Mouse (Mus musculus) hindbrain, embryonic 10.5 days (tissue): ENCODE data around the gene Cwc15. TPM values are rescaled to one million over a fixed set of nuclear protein-coding genes. Genes with fewer than 3 reads are reported as not detected.
"Not testable (repeated sequence)": the region's sequence is repeated elsewhere in the genome, so short reads cannot be mapped to it uniquely, and the experiment has no call there.

Source experiments
- DNase-seq: peaks from one replicate; pipeline ENCODE4 v3.0.0-alpha.2; 2017; ENCODE audit warnings: low spot score
- H3K27ac ChIP-seq: fragments of 300-500 bp; sonication (generic); 2 replicates; pipeline ENCODE4 v1.5.1; 2016; ENCODE audit warnings: mild to moderate bottlenecking, moderate library complexity
- H3K27me3 ChIP-seq: fragments of 300-500 bp; sonication (generic); 2 replicates; pipeline ENCODE4 v1.6.1; 2016; ENCODE audit warnings: mild to moderate bottlenecking; ENCODE audit not compliant: poor library complexity, insufficient read depth, severe bottlenecking
- H3K36me3 ChIP-seq: fragments of 300-500 bp; sonication (generic); 2 replicates; pipeline ENCODE4 v1.6.1; 2016; ENCODE audit warnings: mild to moderate bottlenecking, moderate library complexity
- H3K4me1 ChIP-seq: fragments of 300-500 bp; sonication (generic); replicated peaks from 2 replicates; pipeline ENCODE4 v1.6.1; 2016; ENCODE audit warnings: mild to moderate bottlenecking
- H3K4me3 ChIP-seq: fragments of 300-500 bp; sonication (generic); 2 replicates; pipeline ENCODE4 v1.5.1; 2016; ENCODE audit warnings: mild to moderate bottlenecking, moderate library complexity
- H3K9me3 ChIP-seq: fragments of 300-500 bp; sonication (generic); 2 replicates; pipeline ENCODE4 v1.6.1; 2016; ENCODE audit warnings: mild to moderate bottlenecking, moderate library complexity
- WGBS: fragments of 180-500 bp; shearing (Covaris S2); methylation state at CpG from one replicate; pipeline ENCODE4 v1.1.7; 2016; 5-methylcytosine and 5-hydroxymethylcytosine counted together
- polyA plus RNA-seq: library from polyadenylated mRNA; unstranded; fragments of >200 nt; fragmentation: Nextera tagmentation; extraction: Ambion mirVana; gene quantifications from 2 replicates; pipeline ENCODE4 v1.2.1, GENCODE M21; 2016

Gene Cwc15
- 181 and 193 TPM in 2 replicates for polyA plus RNA-seq

DNA sequence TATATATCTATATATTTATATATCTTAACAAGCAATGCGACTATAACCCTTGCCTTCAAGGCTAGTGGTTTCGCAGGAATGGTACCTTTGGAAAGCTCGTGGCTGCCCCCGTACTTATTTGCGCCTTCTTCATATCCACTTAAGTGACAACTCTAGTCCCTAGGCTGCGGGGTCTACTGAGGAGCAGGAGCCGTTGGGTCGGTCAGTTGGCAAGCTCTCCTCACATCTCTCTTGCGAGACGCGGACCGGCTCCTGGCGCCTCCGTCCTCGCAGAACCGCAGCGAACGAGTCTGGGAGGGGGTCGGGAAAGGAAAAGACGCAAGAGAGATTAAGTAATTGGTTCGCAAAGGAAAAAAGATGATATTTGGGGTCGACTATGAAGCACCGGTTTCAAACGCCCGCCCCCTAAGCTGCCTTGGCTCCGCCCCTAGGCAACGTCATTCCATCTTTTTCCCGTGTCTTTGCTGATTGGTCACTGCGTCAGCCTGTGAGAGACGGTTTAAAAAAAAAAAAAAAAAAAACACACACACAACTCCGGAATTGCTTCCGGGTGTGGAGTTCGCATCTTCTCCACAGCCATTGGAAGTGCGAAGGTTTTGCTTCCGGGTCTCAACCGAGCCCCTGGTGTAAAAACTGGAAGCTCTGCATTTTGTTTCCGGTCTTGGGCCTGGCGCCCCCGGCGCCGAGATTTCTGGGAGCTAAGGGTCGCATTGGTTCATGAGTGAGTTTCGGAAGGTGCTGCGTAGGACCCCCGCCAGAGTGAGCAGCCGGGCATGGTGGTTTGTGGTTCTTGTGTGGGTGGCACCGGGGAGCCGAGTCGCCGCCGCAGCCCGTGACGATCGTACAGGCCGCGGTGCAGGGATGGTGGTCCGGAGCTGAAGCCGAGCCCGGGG is at the start of gene Cwc15, which contains the start of gene Kdm4d:
Cwc15 (plus strand) TSS at position 595 of the 893 bp plus-strand sequence.
Kdm4d (minus strand) TSS at position 460 of the 893 bp plus-strand sequence.
- peak within 1 kb of the TSS; percentile 91 for H3K4me3 ChIP-seq
- H3K36me3 ChIP-seq, result peaks cover 34% of the 10 kb centered on the region
- under 1% methylated on average over 59 of the region's 59 CpGs for WGBS
- H3K27ac ChIP-seq, result peak within 1 kb of the TSS; percentile 91
- no peaks in the 10 kb centered on the region for H3K27me3 ChIP-seq
- peak; percentile 92 for DNase-seq
- H3K4me1 ChIP-seq, result peaks cover 15% of the 10 kb centered on the region
- no peaks in the 10 kb centered on the region for H3K9me3 ChIP-seq

DNA sequence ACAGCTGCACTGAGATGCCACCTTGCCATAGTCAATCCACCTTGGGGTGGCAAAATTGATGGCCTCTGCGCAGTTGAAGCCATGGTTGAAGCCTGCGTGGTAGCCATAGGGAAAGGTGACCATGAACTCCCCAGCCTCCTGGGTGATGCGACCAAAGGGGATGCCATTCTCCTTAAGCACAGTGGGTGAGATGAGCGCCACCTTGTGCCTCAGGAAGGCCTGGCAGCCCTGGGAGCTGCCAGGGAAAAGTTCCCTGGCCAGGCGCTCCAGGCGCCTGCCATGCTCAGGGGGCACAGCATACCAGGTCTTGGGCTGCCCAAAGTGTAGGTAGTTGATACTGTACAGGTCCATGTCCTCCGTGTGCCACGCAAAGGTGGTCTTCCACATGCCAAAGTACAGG is 49.3 kb upstream of the Cwc15 start:
- not testable (repeated sequence) for DNase-seq, H3K4me1 ChIP-seq, H3K9me3 ChIP-seq, H3K27me3 ChIP-seq, H3K36me3 ChIP-seq, H3K27ac ChIP-seq, H3K4me3 ChIP-seq
- 63% methylated on average over 8 of the region's 8 CpGs for WGBS

DNA sequence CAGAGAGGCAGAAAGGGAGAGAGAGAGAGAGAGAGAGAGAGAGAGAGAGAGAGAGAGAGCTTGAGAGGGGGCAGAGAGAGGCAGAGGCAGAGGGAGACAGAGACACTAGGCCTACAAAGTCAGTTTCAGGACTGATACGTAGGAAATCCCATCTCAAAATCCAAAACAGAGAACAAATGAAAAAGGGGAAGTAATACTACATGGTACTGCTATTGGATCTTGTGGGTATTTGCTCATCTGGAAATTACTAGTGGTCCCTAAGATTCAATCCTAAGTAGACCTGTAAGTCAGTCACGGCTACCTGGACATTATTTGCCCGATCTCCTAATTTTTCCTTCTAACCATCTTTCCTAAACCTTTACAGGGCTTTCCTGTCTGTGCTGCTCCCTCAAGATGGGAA is 44.1 kb upstream of the Cwc15 start:
- DNase-seq, result no peak
- Histone ChIP-seq H3K9me3 (no peaks in the 10 kb centered on the region), H3K36me3 (no peaks in the 10 kb centered on the region), H3K4me3 (no peak overlapping the region), H3K27me3 (no peaks in the 10 kb centered on the region), H3K4me1 (no peaks in the 10 kb centered on the region), H3K27ac (no peak overlapping the region)
- 94% methylated on average over 3 of the region's 3 CpGs for WGBS

DNA sequence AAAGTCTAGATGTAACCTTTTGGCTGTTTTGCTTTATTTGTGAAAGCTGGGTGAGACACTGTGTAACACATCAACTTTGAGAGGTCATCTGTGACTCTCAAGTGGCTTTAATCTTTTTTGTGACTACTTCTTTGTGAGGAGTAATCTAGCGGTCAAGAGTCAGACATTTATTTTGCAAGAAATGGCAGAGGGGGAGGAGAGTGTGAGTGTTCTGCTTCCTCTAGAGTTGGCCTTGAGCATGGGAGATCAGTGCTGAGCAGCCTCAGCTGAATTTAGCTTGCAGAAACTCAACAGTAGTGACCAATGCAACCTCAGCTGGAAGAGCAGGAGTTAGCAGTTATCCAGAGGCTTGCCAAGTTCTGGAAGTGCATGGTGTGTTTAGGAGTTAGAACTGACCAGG is 37.9 kb upstream of the Cwc15 start:
- not testable (repeated sequence) for H3K27me3 ChIP-seq, H3K27ac ChIP-seq, H3K4me3 ChIP-seq, DNase-seq, H3K4me1 ChIP-seq, H3K9me3 ChIP-seq, H3K36me3 ChIP-seq
- 92% methylated on average over 1 of the region's 1 CpGs for WGBS

DNA sequence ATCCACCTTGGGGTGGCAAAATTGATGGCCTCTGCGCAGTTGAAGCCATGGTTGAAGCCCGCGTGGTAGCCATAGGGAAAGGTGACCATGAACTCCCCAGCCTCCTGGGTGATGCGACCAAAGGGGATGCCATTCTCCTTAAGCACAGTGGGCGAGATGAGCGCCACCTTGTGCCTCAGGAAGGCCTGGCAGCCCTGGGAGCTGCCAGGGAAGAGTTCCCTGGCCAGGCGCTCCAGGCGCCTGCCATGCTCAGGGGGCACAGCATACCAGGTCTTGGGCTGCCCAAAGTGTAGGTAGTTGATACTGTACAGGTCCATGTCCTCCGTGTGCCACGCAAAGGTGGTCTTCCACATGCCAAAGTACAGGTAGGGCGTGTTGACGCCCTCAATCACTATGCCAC is 36.7 kb upstream of the Cwc15 start:
- not testable (repeated sequence) for H3K4me3 ChIP-seq

DNA sequence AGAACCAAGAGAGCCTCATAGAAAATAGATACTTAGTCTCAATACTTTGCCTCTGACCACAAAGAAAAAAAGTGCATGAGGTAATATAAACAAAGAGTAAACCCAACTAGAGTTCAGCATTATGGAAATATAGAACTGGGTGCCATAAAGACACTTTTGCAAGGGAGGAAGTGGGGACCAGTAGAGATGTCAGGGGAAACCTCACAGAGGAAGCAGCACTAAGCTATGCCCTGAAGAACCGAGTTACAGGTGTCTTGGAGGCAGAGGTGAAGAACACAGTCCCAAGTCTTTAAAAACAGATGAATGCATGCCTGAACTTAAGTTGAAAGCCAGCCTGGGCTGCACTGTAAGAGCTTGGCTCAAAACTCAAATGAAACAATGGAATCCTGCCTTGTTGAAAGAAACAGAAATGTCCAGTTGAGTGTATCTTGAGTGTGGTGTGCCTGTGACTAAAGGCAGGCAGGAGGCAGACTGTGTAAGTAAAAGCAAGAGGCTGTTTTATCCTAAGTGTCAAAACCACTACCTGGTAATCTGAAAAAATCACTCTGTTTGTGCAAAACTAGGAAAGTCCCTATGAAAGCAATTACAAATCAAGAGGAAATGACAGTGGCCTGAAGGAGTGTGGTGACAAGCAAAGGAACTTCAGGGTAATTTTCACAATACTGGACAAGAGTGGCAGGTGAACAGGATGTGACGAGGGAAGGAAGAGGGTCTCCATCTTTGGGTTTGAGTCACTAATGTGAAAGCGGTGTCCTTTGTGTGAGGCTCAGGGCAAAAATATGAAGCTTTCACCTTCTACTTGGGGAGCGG is 1.3 kb upstream of the Cwc15 start:
- Histone ChIP-seq H3K4me3 (peak overlapping the region; percentile 91), H3K4me1 (peaks cover 15% of the 10 kb centered on the region), H3K36me3 (peaks cover 23% of the 10 kb centered on the region), H3K27me3 (no peaks in the 10 kb centered on the region), H3K27ac (no peak overlapping the region), H3K9me3 (no peaks in the 10 kb centered on the region)
- DNase-seq, result no peak
- 83% methylated on average over 4 of the region's 4 CpGs for WGBS

More for the DNA sequence above, 36.7 kb upstream of the Cwc15 start:
- not testable (repeated sequence) for H3K36me3 ChIP-seq, H3K27me3 ChIP-seq, H3K9me3 ChIP-seq, H3K4me1 ChIP-seq, DNase-seq, H3K27ac ChIP-seq
- 75% methylated on average over 12 of the region's 12 CpGs for WGBS

DNA sequence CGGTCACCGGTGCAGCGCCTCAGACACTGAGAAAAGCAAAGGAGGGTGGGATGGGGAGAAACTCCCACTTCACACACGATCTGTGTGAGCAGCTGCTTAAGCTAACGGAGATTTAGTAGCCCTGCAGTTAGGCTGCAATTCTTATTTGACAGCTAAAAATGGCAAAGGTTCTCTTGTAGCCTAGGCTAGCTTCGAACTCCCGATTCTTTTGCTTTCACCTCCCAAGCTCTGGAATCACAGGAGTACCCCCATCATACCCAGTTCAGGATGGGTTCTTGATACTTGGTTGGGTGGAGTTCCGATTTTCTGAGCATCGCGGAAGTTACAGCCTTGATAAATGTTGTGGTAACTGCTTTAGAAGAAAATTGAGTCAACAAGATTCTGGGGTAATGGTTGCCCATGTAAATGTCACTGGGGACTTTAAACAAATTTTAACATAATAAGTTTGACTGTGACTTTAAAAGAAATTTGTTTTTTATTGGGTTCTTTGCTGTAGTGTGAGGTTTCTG is 553 bp downstream of the Cwc15 start:
- H3K27me3 ChIP-seq, result no peaks in the 10 kb centered on the region
- H3K27ac ChIP-seq, result peak overlapping the region; percentile 91
- peak overlapping the region; percentile 91 for H3K4me3 ChIP-seq
- DNase-seq, result no peak
- peaks cover 15% of the 10 kb centered on the region for H3K4me1 ChIP-seq
- no peaks in the 10 kb centered on the region for H3K9me3 ChIP-seq
- H3K36me3 ChIP-seq, result peaks cover 41% of the 10 kb centered on the region
- WGBS, result 5% methylated on average over 10 of the region's 10 CpGs

DNA sequence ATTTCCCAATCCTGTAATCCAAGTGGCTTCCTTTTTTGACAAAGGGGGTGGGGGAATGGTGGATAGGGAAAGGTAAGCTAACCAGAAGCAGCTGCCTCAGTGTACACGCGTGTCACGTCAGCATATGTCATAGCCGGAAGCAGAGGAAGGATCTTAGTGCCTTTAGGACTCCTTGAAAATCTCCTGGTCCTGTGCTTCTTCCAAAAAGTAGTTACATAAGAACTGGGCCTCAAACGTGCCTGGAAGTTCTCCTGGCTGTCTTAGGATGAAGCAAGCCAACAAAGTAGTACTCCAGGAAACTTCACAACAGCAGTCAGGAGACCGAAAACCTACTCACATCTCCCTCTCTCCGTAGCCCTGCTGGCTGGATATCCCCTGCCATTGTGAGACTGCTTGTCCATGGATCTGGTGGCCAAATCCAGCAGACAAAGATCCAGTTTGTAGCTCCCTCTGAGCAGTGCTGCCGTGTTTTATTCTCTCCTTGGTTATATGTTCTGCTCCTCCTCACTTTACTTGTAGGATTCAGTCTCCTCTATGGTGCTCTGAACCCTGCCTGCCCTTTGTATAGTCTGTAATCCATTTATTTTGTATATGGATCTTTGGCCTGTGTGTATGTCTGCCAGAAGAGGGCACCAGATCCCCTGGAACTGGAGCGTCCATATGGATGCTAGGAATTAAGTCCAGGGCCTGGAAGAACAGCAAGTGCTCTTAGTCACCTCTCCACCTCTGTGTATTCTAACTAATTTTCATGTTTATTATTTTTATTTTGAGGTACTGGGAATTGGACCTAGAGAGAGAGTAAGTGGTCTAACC is 12.4 kb downstream of the Cwc15 start:
- Histone ChIP-seq H3K9me3 (no peaks in the 10 kb centered on the region), H3K36me3 (peaks cover 46% of the 10 kb centered on the region), H3K27me3 (no peaks in the 10 kb centered on the region), H3K27ac (no peak overlapping the region), H3K4me1 (no peaks in the 10 kb centered on the region), H3K4me3 (no peak overlapping the region)
- WGBS, result 79% methylated on average over 9 of the region's 9 CpGs
- DNase-seq, result peak; percentile 57

DNA sequence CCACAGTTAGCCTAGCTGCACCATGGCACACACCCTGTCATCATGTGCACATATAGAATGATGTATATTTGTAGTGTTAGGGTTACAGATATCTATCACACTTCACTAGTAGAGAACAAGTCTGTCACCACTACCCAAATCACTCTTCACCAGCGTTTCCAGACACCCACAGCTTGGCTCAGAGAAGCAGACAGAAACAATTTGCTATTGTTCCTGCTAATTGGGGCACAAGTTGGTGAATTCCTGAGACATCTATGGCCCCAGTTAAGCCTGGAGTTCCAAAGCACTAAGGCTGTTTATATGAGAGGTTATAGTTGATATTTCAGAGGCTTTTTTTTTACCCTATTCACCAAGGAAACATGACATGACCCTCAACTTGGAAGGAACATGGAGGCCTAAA is 16.9 kb downstream of the Cwc15 start:
- no peak for DNase-seq
- H3K4me1 ChIP-seq, result no peaks in the 10 kb centered on the region
- no peaks in the 10 kb centered on the region for H3K9me3 ChIP-seq
- no peak overlapping the region for H3K4me3 ChIP-seq
- H3K27me3 ChIP-seq, result no peaks in the 10 kb centered on the region
- 0 out of 2 replicates have a peak, but pooled peaks cover 7% of the 10 kb centered on the region for H3K36me3 ChIP-seq
- no peak overlapping the region for H3K27ac ChIP-seq
- 52% methylated on average over 1 of the region's 1 CpGs for WGBS

DNA sequence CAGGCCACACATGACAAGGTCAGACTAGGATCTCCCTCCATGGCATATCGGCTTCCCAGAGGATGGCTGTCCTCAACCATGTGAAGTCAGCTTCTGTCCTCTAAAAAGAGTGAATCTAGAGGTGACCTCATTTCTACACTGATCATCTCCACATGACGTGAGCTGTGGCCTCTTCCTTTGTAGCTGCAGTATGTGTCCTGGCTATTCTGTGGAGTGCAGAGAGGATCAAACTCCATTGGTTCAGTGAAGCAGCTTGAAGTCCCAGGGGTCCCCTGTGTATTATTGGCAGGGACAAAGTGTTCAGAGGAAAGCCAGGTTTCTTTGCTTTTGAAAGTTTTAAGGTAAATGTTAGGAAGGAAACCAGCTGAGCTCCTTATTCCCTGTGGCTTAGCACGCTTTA is 17.7 kb downstream of the Cwc15 start:
- H3K4me1 ChIP-seq, result no peaks in the 10 kb centered on the region
- H3K27ac ChIP-seq, result no peak overlapping the region
- H3K4me3 ChIP-seq, result no peak overlapping the region
- H3K9me3 ChIP-seq, result no peaks in the 10 kb centered on the region
- WGBS, result 79% methylated on average over 3 of the region's 3 CpGs
- H3K36me3 ChIP-seq, result no peaks in the 10 kb centered on the region
- no peaks in the 10 kb centered on the region for H3K27me3 ChIP-seq
- no peak for DNase-seq

DNA sequence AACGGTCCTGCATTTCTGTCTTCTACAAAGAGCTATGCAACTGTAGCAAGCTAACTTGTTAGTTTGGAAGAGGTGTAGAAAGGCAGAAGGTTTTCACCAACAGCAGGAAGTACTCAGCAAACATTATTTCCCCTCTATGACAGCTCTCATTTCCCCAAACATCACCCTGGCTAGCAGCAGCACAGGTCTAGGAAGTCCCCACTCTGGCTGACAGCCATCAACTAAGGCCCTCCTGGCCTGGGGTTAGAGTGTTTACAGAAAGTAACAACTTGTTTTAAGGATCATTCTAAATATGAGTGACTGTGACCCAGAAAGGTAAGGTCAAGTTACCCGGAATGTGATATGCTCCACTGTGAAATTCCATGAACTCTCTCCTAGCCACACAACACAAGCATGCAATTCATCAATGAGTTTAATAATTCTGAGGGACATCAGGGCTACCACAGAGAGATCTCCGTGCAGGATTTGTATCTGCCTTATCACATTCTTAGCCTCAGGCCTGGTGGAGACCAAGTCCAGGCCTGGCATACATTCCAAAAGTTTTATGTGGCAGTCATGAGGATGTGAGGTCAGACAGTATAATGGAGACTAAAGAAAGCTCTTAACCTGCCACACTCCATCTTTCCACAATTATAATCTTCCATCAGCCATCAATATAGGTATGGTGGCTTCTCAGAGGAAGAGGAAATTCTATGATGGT is 20.7 kb downstream of the Cwc15 start:
- DNase-seq, result no peak
- Histone ChIP-seq H3K36me3 (no peaks in the 10 kb centered on the region), H3K27ac (no peak overlapping the region), H3K4me3 (no peak overlapping the region), H3K9me3 (no peaks in the 10 kb centered on the region), H3K27me3 (no peaks in the 10 kb centered on the region), H3K4me1 (0 out of 2 replicates have a peak, but pooled peaks cover 3% of the 10 kb centered on the region)
- WGBS, result 66% methylated on average over 3 of the region's 3 CpGs

DNA sequence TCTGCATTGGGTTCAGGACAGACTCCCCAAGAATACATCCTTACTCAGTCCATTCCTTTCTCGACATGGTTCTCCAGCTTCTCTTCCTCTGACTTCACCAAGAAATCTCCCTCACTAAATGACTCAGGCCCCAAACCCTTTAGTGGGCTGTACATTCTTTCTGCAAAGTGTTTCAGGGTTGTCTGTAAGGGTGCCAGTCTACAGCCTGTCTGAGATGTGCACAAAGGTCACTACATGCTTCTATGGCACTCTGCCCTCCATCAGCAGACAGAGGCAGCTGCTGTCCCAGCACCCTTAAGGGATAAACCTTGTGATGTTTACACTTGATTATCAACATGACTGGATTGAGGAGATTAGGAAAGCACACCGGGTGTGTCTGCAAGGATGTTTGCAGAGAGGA is 21.3 kb downstream of the Cwc15 start:
- H3K4me3 ChIP-seq, result no peak overlapping the region
- H3K36me3 ChIP-seq, result no peaks in the 10 kb centered on the region
- DNase-seq, result no peak
- no peak overlapping the region for H3K27ac ChIP-seq
- H3K27me3 ChIP-seq, result no peaks in the 10 kb centered on the region
- WGBS, result 60% methylated on average over 2 of the region's 2 CpGs
- 0 out of 2 replicates have a peak, but pooled peaks cover 3% of the 10 kb centered on the region for H3K4me1 ChIP-seq
- no peaks in the 10 kb centered on the region for H3K9me3 ChIP-seq
